Mouse (Mus musculus) myocyte (in vitro differentiated cells): ENCODE results near the gene Hoxd10. TPM values are rescaled to one million over a fixed set of nuclear protein-coding genes. Genes with fewer than 3 reads are reported as not detected.

Source experiments
- H3K27me3 ChIP-seq: one replicate; pipeline ENCODE4 v1.6.1; 2011; ENCODE audit not compliant: control insufficient read depth, insufficient read depth, insufficient read length
- H3K36me3 ChIP-seq: one replicate; pipeline ENCODE4 v1.6.1; 2011; ENCODE audit not compliant: control insufficient read depth, insufficient read depth
- H3K4me2 ChIP-seq: one replicate; pipeline ENCODE4 v1.6.1; 2011; ENCODE audit warnings: low read depth, control low read depth
- H3K4me3 ChIP-seq: one replicate; pipeline ENCODE4 v1.5.1; 2011; ENCODE audit warnings: mild to moderate bottlenecking, control low read depth, moderate library complexity
- H3K79me2 ChIP-seq: one replicate; pipeline ENCODE4 v1.6.1; 2011; ENCODE audit not compliant: control insufficient read depth, insufficient read depth
- H3ac ChIP-seq: one replicate; pipeline ENCODE4 v1.6.1; 2011; ENCODE audit not compliant: control insufficient read depth, insufficient read length
- CEBPB ChIP-seq: IDR thresholded peaks from 2 replicates; pipeline ENCODE4 v1.6.1; 2011; ENCODE audit warnings: mild to moderate bottlenecking, moderate library complexity; ENCODE audit not compliant: poor library complexity, insufficient read depth, severe bottlenecking
- E2F4 ChIP-seq: IDR thresholded peaks from one replicate; pipeline ENCODE4 v1.6.1; 2011; ENCODE audit warnings: mild to moderate bottlenecking, control low read depth, moderate library complexity; ENCODE audit not compliant: insufficient read depth
- MAX ChIP-seq: IDR thresholded peaks from one replicate; pipeline ENCODE4 v1.6.1; 2011; ENCODE audit warnings: low read depth, mild to moderate bottlenecking, control low read depth
- MYOD1 ChIP-seq, 3 experiments: IDR thresholded peaks; one replicate each; pipeline ENCODE4 v1.6.1; 2011; ENCODE audit warnings: control low read depth in 2 of 3, low read depth in 2 of 3, mild to moderate bottlenecking in 2 of 3, moderate library complexity in 1 of 3; ENCODE audit not compliant: insufficient read length in 2 of 3, control insufficient read depth in 1 of 3
- MYOG ChIP-seq, 3 experiments: IDR thresholded peaks; one replicate each; pipeline ENCODE4 v1.6.1; 2011; ENCODE audit warnings: control low read depth in 2 of 3, low read depth in 2 of 3, mild to moderate bottlenecking in 2 of 3; ENCODE audit not compliant: insufficient read length in 2 of 3, control insufficient read depth in 1 of 3, insufficient read depth in 1 of 3
- POLR2A ChIP-seq: IDR thresholded peaks from one replicate; pipeline ENCODE4 v1.6.1; 2011; ENCODE audit warnings: low read depth, mild to moderate bottlenecking, control low read depth, moderate library complexity; ENCODE audit not compliant: insufficient read length
- POLR2AphosphoS2 ChIP-seq: IDR thresholded peaks from one replicate; pipeline ENCODE4 v1.6.1; 2011; ENCODE audit warnings: low read depth, control low read depth; ENCODE audit not compliant: insufficient read length
- REST ChIP-seq: IDR thresholded peaks from one replicate; pipeline ENCODE4 v1.6.1; 2011; ENCODE audit warnings: mild to moderate bottlenecking, control low read depth, moderate library complexity; ENCODE audit not compliant: insufficient read depth, insufficient read length
- SRF ChIP-seq: IDR thresholded peaks from one replicate; pipeline ENCODE4 v1.6.1; 2011; ENCODE audit warnings: low read depth; ENCODE audit not compliant: control insufficient read depth, insufficient read length
- TCF12 ChIP-seq: IDR thresholded peaks from one replicate; pipeline ENCODE4 v1.6.1; 2011; ENCODE audit warnings: mild to moderate bottlenecking, control low read depth; ENCODE audit not compliant: poor library complexity, insufficient read depth, severe bottlenecking
- TCF3 ChIP-seq: IDR thresholded peaks from one replicate; pipeline ENCODE4 v1.6.1; 2011; ENCODE audit warnings: low read depth, control low read depth; ENCODE audit not compliant: insufficient read length
- USF1 ChIP-seq: IDR thresholded peaks from one replicate; pipeline ENCODE4 v1.6.1; 2011; ENCODE audit warnings: low read depth, mild to moderate bottlenecking, control low read depth, moderate library complexity
- polyA plus RNA-seq: library from polyadenylated mRNA; unstranded; fragments of >200 nt; fragmentation: generic; extraction: Trizol; gene quantifications from one replicate; pipeline ENCODE4 v1.2.1, GENCODE M21; 2012; ENCODE audit warnings: missing spikeins

Gene Hoxd10
- not detected for polyA plus RNA-seq

DNA sequence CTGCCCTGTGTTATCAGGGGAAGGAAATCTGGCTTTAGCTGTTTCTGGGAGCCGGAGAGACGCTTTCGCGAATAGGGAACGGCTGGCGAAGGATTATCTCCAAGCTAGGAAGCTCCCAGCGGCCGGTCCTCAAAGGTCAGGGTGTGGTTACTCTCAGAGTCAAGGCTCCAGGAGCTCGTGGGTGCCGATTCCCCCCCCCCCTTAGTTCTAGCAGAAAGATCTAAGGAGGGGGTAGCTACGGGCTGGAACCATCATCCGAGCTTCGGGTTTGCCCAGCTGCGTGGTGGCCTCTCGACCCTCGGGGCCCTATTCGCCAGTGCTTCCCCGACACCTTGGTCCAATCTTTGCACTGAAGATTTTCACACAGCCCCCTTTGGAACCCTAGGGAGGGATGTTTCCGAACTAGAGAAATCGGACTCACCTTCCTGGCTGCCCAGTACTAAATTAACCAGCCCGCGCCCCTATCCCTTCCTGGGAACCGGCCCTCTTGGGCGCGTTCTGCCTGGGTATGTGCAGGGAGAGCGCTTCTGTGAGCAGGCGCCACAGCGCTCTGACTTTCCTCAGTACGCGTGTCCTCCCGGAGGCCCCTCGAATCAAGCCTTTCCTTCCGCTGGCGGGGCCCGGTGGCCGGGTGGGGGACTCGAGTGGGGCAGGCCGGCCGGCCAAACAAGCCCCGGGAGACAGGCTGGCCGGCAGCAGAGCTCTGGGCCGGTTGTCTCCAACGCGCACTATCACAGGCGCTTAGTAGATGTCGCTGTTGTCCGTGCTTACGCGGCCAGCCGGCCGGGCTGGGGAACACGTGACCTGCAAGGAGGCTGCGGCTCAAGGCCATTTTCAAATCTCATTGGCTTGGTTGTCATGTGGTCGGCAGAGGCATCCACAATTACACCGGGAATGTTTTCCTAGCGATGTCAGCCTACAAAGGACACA lies at the start of gene Hoxd10:
Hoxd10 (plus strand) TSS at position 903 of the 930 bp plus-strand sequence.
- no peak for TF ChIP-seq REST
- TF ChIP-seq TCF12, result no peak
- TF ChIP-seq USF1, result no peak
- no peak for TF ChIP-seq POLR2AphosphoS2
- no peak for TF ChIP-seq MYOG (IDR thresholded peaks at IDR 0.05; ENCODE audit: control insufficient read depth in 1 of 3, insufficient read depth in 1 of 3, insufficient read length in 2 of 3, low read depth in 2 of 3)
- no peak for TF ChIP-seq E2F4
- TF ChIP-seq MYOD1 (IDR thresholded peaks at IDR 0.05; ENCODE audit: control insufficient read depth in 1 of 3, insufficient read length in 2 of 3, low read depth in 2 of 3), result no peak
- no peak for TF ChIP-seq CEBPB
- no peak for TF ChIP-seq TCF3
- no peak for TF ChIP-seq SRF
- TF ChIP-seq POLR2A, result no peak
- TF ChIP-seq MAX, result no peak
- Histone ChIP-seq H3K27me3 (peaks cover 72% of the 10 kb centered on the region), H3K36me3 (no peaks in the 10 kb centered on the region), H3K4me2 (no peak within 1 kb of the TSS), H3K4me3 (no peak within 1 kb of the TSS), H3K79me2 (no peaks in the 10 kb centered on the region), H3ac (no peak within 1 kb of the TSS)

DNA sequence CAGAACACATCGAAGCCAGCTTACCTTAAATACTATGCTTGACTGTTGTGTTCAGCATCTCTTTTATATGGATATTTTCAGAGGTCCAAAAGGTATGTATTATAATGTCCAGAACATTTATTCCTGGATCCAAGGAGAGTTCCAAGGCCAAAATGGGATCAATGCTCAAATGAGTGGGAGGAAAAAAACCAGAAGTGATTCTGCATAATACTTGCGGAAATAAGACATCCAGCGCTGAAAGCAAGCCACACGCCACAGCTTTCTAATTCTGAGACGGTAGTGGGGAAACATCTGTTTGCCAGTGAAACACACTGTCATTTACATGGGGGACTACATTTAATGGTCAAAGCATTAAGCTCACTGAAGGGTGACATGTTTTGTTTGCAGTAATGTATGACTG lies 49.3 kb upstream of the Hoxd10 start:
- no peaks in the 10 kb centered on the region for H3K79me2 ChIP-seq
- TF ChIP-seq MYOD1 (IDR thresholded peaks at IDR 0.05; ENCODE audit: control insufficient read depth in 1 of 3, insufficient read length in 2 of 3, low read depth in 2 of 3) (no peak), TCF12 (no peak), POLR2A (no peak), POLR2AphosphoS2 (no peak), MYOG (IDR thresholded peaks at IDR 0.05; ENCODE audit: control insufficient read depth in 1 of 3, insufficient read depth in 1 of 3, insufficient read length in 2 of 3, low read depth in 2 of 3) (no peak), MAX (no peak), USF1 (no peak), REST (no peak), TCF3 (no peak), E2F4 (no peak), CEBPB (no peak), SRF (no peak)
- no peaks in the 10 kb centered on the region for H3K36me3 ChIP-seq
- H3K4me2 ChIP-seq, result no peak overlapping the region
- H3ac ChIP-seq, result no peak overlapping the region
- peaks cover 17% of the 10 kb centered on the region for H3K27me3 ChIP-seq
- H3K4me3 ChIP-seq, result no peak overlapping the region

DNA sequence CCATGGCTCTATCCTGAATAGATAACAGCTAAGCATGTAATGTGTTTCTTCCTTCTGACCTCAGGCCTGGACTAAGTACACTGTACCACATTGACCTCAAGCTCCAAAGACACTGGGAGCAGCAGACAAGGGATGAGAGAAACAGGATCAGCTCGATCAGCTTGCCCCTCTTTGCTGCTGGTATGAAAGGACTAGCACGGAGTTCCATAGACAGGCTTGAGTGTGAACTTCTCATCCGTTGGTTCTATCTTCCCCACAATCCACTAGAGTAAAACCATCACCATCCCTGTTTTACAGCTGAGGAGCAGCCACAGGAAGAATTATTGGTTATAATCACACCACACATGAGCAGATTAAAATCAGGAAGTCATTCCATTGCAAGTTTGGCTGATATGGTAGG lies 46.1 kb upstream of the Hoxd10 start:
- H3K4me2 ChIP-seq, result no peak overlapping the region
- no peaks in the 10 kb centered on the region for H3K36me3 ChIP-seq
- no peak overlapping the region for H3ac ChIP-seq
- H3K79me2 ChIP-seq, result no peaks in the 10 kb centered on the region
- no peak for TF ChIP-seq USF1
- no peak for TF ChIP-seq TCF3
- TF ChIP-seq REST, result no peak
- no peak for TF ChIP-seq POLR2AphosphoS2
- TF ChIP-seq MAX, result no peak
- no peak for TF ChIP-seq SRF
- TF ChIP-seq E2F4, result no peak
- no peak for TF ChIP-seq TCF12
- TF ChIP-seq POLR2A, result no peak
- no peak for TF ChIP-seq MYOG (IDR thresholded peaks at IDR 0.05; ENCODE audit: control insufficient read depth in 1 of 3, insufficient read depth in 1 of 3, insufficient read length in 2 of 3, low read depth in 2 of 3)
- no peak for TF ChIP-seq MYOD1 (IDR thresholded peaks at IDR 0.05; ENCODE audit: control insufficient read depth in 1 of 3, insufficient read length in 2 of 3, low read depth in 2 of 3)
- no peak for TF ChIP-seq CEBPB
- no peak overlapping the region for H3K4me3 ChIP-seq
- peaks cover 33% of the 10 kb centered on the region for H3K27me3 ChIP-seq

DNA sequence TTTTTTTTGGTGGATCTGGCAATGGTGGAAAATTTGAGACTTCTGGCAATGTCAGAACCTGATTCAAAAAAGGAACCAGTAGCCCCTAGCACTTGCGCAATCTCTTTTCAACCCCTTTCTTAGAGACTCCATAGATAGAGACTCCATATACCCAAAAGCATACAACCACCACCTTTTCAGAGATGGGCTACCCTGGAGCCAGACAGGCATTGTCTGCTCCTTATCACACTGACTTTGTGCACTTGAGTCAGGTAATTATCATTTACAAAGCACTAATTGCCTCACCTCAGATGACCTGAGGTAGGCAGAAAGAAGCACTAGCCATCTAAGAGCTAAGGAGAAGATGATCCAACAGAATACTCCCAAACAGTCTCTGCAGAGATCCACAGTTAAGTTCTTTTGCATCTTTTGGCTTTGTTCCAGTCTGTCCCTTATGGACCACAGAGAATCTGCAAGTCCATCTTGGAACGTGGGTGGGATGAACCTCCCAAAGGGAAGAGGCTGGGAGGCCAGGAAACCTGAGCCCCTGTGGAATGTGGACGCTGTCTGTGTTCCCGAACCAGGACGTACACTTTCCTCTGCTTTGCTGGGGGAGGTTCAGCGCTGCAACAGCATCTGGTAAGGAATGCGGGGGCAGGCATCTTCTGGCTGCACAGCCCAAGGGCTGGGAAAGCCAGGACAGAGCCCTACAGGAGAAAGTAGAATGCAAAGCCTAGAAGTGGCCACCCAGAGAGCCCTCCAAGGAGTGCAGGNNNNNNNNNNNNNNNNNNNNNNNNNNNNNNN lies 44.5 kb upstream of the Hoxd10 start:
- H3K79me2 ChIP-seq, result no peaks in the 10 kb centered on the region
- H3K27me3 ChIP-seq, result peaks cover 38% of the 10 kb centered on the region
- TF ChIP-seq POLR2A (no peak), E2F4 (no peak), MYOG (IDR thresholded peaks at IDR 0.05; ENCODE audit: control insufficient read depth in 1 of 3, insufficient read depth in 1 of 3, insufficient read length in 2 of 3, low read depth in 2 of 3) (no peak), MYOD1 (IDR thresholded peaks at IDR 0.05; ENCODE audit: control insufficient read depth in 1 of 3, insufficient read length in 2 of 3, low read depth in 2 of 3) (no peak), SRF (no peak), TCF12 (no peak), CEBPB (no peak), REST (no peak), MAX (no peak), USF1 (no peak), TCF3 (no peak), POLR2AphosphoS2 (no peak)
- no peaks in the 10 kb centered on the region for H3K36me3 ChIP-seq
- no peak overlapping the region for H3K4me2 ChIP-seq
- H3K4me3 ChIP-seq, result no peak overlapping the region
- H3ac ChIP-seq, result no peak overlapping the region
